Mouse (Mus musculus): ENCODE results near the gene Ublcp1. TPM values are rescaled to one million over a fixed set of nuclear protein-coding genes. Genes with fewer than 3 reads are reported as not detected.
"Not testable (repeated sequence)": the region's sequence is repeated elsewhere in the genome, so short reads cannot be mapped to it uniquely, and the experiment has no call there.

The Ublcp1 gene
- polyA plus RNA-seq, 1 experiment from 2014 or later, result 61.7 TPM

DNA sequence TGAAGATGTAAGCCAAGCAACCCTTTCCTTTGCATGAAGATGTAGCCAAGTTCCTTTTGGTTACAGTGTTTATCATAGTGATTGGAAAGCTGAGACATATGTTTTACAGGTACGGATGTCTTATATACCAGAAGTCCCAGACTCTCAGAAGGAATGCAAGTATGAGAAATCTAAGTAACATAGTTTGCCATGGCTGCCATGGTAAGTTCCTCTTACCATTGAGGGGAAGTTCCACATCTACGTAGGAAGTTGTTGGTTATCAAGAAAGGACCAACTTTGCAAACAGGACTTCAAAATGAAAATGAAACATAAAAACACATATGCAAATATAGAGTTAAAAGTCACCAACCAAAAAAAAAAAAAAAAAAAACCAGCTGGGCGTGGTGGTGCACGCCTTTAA, 8.1 kb upstream of the Ublcp1 start:
- H3K27ac ChIP-seq (replicated peaks), result no peak overlapping the region
- peaks cover 4% of the 10 kb centered on the region; the same call in 1 of the 2 replicates for H3K4me1 ChIP-seq
- no peak overlapping the region for H3K4me2 ChIP-seq
- no peak overlapping the region for H3K9ac ChIP-seq (replicated peaks)
- no peak overlapping the region for H3K4me3 ChIP-seq (replicated peaks)
- WGBS, result 91% methylated on average over 4 of the region's 4 CpGs
- no peaks in the 10 kb centered on the region for H3K27me3 ChIP-seq (replicated peaks)
- no peaks in the 10 kb centered on the region for H3K36me3 ChIP-seq
- no peak for ATAC-seq (ENCODE audit: low FRiP score)
- no peaks in the 10 kb centered on the region for H3K9me3 ChIP-seq (replicated peaks)

DNA sequence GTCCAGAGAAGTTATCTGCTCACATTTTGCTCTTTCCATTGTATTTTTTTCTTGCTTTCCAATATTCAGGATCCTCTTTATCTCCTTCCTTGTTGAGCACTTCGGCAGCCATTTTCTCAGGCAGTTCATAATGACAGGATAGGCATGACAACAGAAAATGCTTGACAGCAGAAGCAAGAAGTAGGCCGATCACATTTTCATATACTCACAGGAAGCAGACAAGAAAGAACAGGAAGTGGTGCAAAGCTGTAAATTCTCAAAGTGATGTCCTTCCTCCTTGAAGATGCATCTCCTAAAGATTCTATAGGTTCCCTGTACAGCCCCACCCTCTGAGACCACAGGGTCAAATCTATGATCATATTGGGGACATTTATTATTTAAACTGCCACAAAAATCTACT, 6.1 kb upstream of the Ublcp1 start:
- Histone ChIP-seq H3K4me3 (replicated peaks) (no peak overlapping the region), H3K4me2 (no peak overlapping the region), H3K9me3 (replicated peaks) (no peaks in the 10 kb centered on the region), H3K27ac (replicated peaks) (no peak overlapping the region), H3K27me3 (replicated peaks) (no peaks in the 10 kb centered on the region), H3K36me3 (no peaks in the 10 kb centered on the region), H3K9ac (replicated peaks) (no peak overlapping the region), H3K4me1 (peaks cover 11% of the 10 kb centered on the region)
- WGBS, result 90% methylated on average over 2 of the region's 2 CpGs
- no peak for ATAC-seq (ENCODE audit: low FRiP score)

GRCm38 (mm10) chr11:44475467-44475866, 5.2 kb upstream of the Ublcp1 start:
- Histone ChIP-seq H3K9ac (replicated peaks) (no peak overlapping the region), H3K4me3 (replicated peaks) (no peak overlapping the region), H3K27me3 (replicated peaks) (no peaks in the 10 kb centered on the region), H3K4me2 (no peak overlapping the region), H3K9me3 (replicated peaks) (no peaks in the 10 kb centered on the region), H3K36me3 (no peaks in the 10 kb centered on the region), H3K4me1 (peaks cover 16% of the 10 kb centered on the region), H3K27ac (replicated peaks) (no peak overlapping the region)
- WGBS, result 77% methylated on average over 3 of the region's 3 CpGs
- no peak for ATAC-seq (ENCODE audit: low FRiP score)

DNA sequence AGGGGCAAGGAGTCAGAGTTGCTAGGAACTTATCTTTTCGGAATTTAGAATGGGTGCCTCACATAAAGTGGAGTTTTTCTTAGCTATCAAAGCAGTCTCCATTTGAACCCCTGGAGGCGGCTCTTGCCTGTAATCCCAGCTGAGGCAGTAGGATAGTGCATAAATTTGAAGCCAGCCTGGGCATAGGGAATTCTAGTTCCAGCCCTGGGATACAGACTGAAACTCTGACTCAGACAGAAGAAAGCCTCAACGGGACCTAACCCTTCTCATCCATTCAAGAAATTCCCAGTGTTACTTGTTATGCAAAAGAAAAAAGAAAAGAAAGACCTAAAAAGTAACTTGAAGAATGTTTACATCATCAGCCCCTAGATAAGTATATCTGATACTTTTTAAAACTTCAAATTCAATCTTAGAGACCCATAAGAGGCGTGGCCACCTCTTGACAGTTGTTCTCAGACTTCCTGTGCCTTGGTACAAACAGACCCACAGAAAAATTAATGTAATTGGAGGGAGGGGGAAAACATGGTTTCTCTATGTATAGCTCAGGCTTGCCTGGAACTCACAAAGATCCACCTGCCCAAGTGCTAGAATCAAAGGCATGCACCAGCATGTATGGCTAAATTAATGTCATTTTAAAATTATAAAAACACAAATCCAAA, 1.2 kb upstream of the Ublcp1 start:
- Histone ChIP-seq H3K9ac (replicated peaks) (peak overlapping the region; percentile 76), H3K27ac (replicated peaks) (peak overlapping the region; percentile 91), H3K4me2 (peak overlapping the region; percentile 86), H3K9me3 (replicated peaks) (no peaks in the 10 kb centered on the region), H3K4me1 (peaks cover 31% of the 10 kb centered on the region), H3K4me3 (replicated peaks) (peak overlapping the region; percentile 67), H3K27me3 (replicated peaks) (no peaks in the 10 kb centered on the region), H3K36me3 (no peaks in the 10 kb centered on the region)
- 25% methylated on average over 4 of the region's 4 CpGs for WGBS
- no peak for ATAC-seq (ENCODE audit: low FRiP score)

- Histone ChIP-seq H3K36me3 (peaks cover 10% of the 10 kb centered on the region; the same call in 1 of the 2 replicates), H3K27me3 (replicated peaks) (no peaks in the 10 kb centered on the region), H3K9ac (replicated peaks) (peak overlapping the region; percentile 76), H3K4me1 (peaks cover 31% of the 10 kb centered on the region), H3K4me3 (replicated peaks) (peak overlapping the region; percentile 67), H3K27ac (replicated peaks) (peak overlapping the region; percentile 91), H3K4me2 (peak overlapping the region; percentile 86), H3K9me3 (replicated peaks) (no peaks in the 10 kb centered on the region)
- peak; percentile 75 for ATAC-seq (ENCODE audit: low FRiP score)
- WGBS, result 2% methylated on average over 59 of the region's 59 CpGs
Measured at GRCm38 (mm10) chr11:44469646-44470431, 459 bp downstream of the Ublcp1 start.

DNA sequence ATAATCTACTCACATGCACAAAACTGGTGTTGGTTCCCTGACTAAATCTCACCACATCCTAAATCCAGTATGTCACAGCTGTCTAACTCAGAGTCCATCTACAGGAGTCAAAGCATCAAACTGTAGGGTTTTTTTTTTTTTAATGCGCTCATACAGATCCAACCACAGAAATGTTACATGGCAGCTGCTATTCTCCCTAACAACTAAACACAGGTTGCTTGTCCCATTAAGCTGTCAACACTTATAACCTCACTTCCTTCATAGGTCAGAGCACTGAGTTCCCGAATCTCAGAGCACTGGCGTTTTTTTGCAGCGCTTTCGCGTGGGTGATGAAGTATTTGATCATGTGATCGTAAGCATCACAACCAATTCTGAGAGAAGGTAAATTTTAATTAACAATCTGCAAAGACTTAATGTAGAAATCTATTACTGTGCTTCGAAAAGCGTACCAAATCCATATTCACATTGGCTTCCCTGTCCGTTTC, 1.9 kb downstream of the Ublcp1 start:
- Histone ChIP-seq H3K36me3 (peaks cover 14% of the 10 kb centered on the region; the same call in 1 of the 2 replicates), H3K4me2 (no peak overlapping the region), H3K4me1 (peaks cover 28% of the 10 kb centered on the region), H3K27me3 (replicated peaks) (no peaks in the 10 kb centered on the region), H3K9me3 (replicated peaks) (no peaks in the 10 kb centered on the region), H3K27ac (replicated peaks) (no peak overlapping the region), H3K9ac (replicated peaks) (no peak overlapping the region), H3K4me3 (replicated peaks) (no peak overlapping the region)
- 93% methylated on average over 10 of the region's 10 CpGs for WGBS
- ATAC-seq (ENCODE audit: low FRiP score), result no peak

DNA sequence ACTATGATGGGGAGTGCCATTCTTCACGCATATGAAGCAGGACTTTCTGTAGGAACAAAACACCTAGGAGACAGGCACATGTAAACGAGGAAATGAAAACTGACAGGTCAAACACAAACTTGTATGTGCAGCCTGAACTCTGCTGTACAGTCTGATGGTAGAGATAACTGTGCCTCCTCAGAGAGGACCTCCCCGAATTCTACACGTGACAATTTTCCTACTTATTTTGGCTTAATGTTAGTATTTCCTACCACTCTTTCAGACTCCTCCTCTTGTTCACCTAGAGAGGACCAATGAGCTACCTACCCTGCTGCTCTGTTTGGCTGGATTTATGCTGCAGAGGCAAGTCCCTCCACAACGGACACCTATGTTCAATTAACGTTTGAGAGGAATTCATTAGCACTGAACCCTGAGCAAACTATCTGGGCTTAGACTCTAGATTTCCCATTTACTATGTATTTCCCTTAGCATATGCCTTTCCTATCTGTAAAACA, 3.3 kb downstream of the Ublcp1 start:
- peaks cover 26% of the 10 kb centered on the region for H3K4me1 ChIP-seq
- H3K4me2 ChIP-seq, result no peak overlapping the region
- H3K4me3 ChIP-seq (replicated peaks), result no peak overlapping the region
- H3K9ac ChIP-seq (replicated peaks), result no peak overlapping the region
- peaks cover 14% of the 10 kb centered on the region; the same call in 1 of the 2 replicates for H3K36me3 ChIP-seq
- H3K9me3 ChIP-seq (replicated peaks), result no peaks in the 10 kb centered on the region
- WGBS, result 81% methylated on average over 6 of the region's 6 CpGs
- no peak overlapping the region for H3K27ac ChIP-seq (replicated peaks)
- H3K27me3 ChIP-seq (replicated peaks), result no peaks in the 10 kb centered on the region
- no peak for ATAC-seq (ENCODE audit: low FRiP score)

DNA sequence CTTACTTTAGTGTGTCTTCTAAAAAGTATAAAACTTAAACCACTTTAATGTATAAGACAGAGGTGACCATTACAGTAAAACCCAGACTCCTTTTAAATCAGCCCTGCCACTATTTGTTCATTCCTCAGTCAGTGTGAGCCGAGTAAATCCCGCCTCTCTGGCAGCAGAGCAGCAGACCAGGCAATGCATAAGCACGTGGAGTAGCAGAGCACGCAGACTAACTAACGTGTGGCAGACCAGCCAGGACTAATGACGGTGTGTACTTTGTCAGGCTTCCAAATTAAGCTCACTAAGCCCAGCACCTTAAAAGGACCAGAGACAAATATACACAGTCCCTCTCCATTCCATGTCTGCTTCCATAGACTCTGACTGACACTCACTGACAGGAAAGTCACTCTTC, 8.8 kb downstream of the Ublcp1 start:
- Histone ChIP-seq H3K27me3 (replicated peaks) (no peaks in the 10 kb centered on the region), H3K4me2 (no peak overlapping the region), H3K9ac (replicated peaks) (no peak overlapping the region), H3K36me3 (peaks cover 48% of the 10 kb centered on the region), H3K4me3 (replicated peaks) (no peak overlapping the region), H3K27ac (replicated peaks) (no peak overlapping the region), H3K4me1 (no peaks in the 10 kb centered on the region), H3K9me3 (replicated peaks) (no peaks in the 10 kb centered on the region)
- no peak for ATAC-seq (ENCODE audit: low FRiP score)
- WGBS, result 83% methylated on average over 6 of the region's 6 CpGs

GRCm38 (mm10) chr11:44453423-44453822, 16.9 kb downstream of the Ublcp1 start:
- H3K9me3 ChIP-seq (replicated peaks), result no peaks in the 10 kb centered on the region
- 0 out of 2 replicates have a peak, but pooled peaks have one; percentile 38 for ATAC-seq (ENCODE audit: low FRiP score)
- no peak overlapping the region for H3K9ac ChIP-seq (replicated peaks)
- no peak overlapping the region for H3K27ac ChIP-seq (replicated peaks)
- H3K27me3 ChIP-seq (replicated peaks), result no peaks in the 10 kb centered on the region
- 54% methylated on average over 2 of the region's 2 CpGs for WGBS
- no peak overlapping the region for H3K4me3 ChIP-seq (replicated peaks)
- H3K4me2 ChIP-seq, result no peak overlapping the region
- peaks cover 30% of the 10 kb centered on the region for H3K36me3 ChIP-seq
- H3K4me1 ChIP-seq, result no peaks in the 10 kb centered on the region

- ATAC-seq (ENCODE audit: low FRiP score); H3K27ac ChIP-seq (replicated peaks); H3K27me3 ChIP-seq (replicated peaks); H3K9me3 ChIP-seq (replicated peaks); H3K4me1 ChIP-seq; H3K9ac ChIP-seq (replicated peaks); H3K4me2 ChIP-seq; H3K4me3 ChIP-seq (replicated peaks): not testable (repeated sequence)
- peaks cover 20% of the 10 kb centered on the region for H3K36me3 ChIP-seq
- 95% methylated on average over 5 of the region's 5 CpGs for WGBS
Measured at GRCm38 (mm10) chr11:44452016-44452415, 18.3 kb downstream of the Ublcp1 start.

DNA sequence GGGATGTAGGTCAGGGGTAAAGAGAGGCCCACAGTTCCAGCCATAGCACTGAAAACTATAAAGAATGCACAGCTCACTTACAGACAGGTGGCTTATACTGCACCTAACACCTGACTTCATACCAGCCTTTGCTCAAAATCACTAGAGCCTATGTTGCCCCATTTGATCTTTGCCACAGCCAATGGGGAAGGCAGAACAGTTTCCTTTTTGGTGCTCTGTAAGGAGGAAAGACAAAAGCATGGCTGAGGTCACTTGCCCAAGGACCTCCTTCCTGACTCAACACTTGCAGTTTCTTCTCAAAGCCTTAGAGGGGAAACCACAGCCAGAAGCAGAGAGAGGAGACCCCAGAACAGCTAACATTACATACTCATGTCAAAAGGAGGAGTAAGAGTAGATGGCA, 19.3 kb downstream of the Ublcp1 start:
- Histone ChIP-seq H3K27ac (replicated peaks) (no peak overlapping the region), H3K4me1 (no peaks in the 10 kb centered on the region), H3K4me2 (no peak overlapping the region), H3K4me3 (replicated peaks) (no peak overlapping the region), H3K9me3 (replicated peaks) (no peaks in the 10 kb centered on the region), H3K9ac (replicated peaks) (no peak overlapping the region), H3K27me3 (replicated peaks) (no peaks in the 10 kb centered on the region), H3K36me3 (peaks cover 15% of the 10 kb centered on the region; the same call in 1 of the 2 replicates)
- ATAC-seq (ENCODE audit: low FRiP score), result no peak

DNA sequence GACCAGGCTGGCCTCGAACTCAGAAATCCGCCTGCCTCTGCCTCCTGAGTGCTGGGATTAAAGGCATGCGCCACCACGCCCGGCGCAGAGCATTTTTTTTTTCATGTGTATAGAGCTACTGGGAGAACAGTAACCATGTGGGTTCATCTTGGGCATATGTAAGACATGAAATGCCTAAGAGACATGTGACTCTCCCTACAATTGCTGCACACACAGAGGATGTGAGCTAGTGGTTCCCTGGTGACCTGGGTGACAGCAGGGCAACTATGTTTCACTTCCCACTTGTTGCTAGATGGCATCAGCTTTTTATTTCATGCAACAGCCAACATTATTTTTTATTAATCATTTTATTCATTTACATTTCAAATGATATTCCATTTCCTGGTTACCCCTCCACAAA, 32.5 kb downstream of the Ublcp1 start:
- Histone ChIP-seq H3K4me3 (replicated peaks) (no peak overlapping the region), H3K27ac (replicated peaks) (no peak overlapping the region), H3K9me3 (replicated peaks) (no peaks in the 10 kb centered on the region), H3K4me1 (no peaks in the 10 kb centered on the region), H3K9ac (replicated peaks) (no peak overlapping the region), H3K4me2 (no peak overlapping the region), H3K36me3 (no peaks in the 10 kb centered on the region), H3K27me3 (replicated peaks) (no peaks in the 10 kb centered on the region)
- no peak for ATAC-seq (ENCODE audit: low FRiP score)
- WGBS, result 91% methylated on average over 6 of the region's 6 CpGs

All from neural tube, embryonic 15.5 days (tissue).